Mouse (Mus musculus) c-Kit-positive CD71-positive TER-119-negative erythroid progenitor cells, embryonic 14.5 days (primary cell): Measurements from ENCODE around the gene Srarp.

Experiments
- DNase-seq: peaks from one replicate; pipeline ENCODE4 v3.0.0-alpha.2; 2013; ENCODE audit warnings: low read depth

The Srarp gene

DNA sequence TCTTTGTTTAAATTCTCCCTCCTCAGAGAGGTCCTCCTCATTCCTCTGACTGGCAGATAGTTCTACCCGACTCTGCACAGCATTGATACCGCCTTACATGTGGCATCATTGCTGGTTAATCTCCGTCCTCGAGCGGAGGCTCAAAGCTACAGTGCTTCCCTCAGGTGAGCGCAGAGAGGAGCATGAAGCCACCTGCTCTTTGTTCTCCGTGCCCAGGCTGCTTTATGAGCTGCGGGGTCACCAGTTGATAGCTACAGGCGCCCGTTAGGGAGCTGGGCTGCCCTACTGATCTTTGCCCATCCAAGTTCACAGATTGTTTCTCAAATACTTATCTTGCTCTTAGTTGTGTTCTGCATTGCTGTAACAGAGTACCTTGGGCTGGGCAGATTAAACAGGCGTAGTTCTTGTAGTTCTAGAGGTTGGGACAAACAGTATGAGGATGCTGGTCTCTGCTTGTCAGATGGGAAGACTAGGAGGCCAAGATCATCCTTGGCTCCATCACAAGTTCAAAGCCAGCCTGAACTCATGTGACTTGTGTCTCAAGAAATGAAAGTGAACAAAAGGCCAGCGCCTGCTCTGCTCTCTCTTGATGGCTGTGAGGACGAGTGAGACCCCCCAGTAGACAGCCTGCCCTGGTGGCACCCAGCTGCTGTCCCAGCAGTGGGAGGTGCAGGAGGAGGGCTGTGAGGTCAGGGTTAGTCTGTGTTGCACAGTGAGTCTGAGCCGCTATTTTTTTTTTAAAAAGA is 20.5 kb upstream of the Srarp start:
- DNase-seq, result no peak

DNA sequence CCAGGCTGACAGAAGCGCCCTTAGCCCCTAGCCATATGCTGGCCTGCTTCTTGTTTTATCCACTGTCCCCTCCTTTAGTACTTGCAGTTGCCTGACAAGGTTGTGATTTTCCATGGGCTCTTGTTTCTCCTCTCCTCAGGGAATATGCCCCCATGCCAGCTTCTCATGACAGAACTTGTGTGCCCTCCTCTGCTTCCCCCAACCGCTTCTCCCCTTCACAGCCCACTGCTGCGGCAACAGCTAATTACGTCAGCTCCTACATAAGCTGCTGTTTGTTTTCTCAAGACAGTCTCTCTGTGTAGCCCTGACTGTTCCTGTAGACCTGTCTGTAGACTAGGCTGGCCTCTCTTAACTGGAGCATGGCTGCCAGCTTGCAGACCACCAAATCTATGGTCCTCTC is 19.6 kb upstream of the Srarp start:
- no peak for DNase-seq

DNA sequence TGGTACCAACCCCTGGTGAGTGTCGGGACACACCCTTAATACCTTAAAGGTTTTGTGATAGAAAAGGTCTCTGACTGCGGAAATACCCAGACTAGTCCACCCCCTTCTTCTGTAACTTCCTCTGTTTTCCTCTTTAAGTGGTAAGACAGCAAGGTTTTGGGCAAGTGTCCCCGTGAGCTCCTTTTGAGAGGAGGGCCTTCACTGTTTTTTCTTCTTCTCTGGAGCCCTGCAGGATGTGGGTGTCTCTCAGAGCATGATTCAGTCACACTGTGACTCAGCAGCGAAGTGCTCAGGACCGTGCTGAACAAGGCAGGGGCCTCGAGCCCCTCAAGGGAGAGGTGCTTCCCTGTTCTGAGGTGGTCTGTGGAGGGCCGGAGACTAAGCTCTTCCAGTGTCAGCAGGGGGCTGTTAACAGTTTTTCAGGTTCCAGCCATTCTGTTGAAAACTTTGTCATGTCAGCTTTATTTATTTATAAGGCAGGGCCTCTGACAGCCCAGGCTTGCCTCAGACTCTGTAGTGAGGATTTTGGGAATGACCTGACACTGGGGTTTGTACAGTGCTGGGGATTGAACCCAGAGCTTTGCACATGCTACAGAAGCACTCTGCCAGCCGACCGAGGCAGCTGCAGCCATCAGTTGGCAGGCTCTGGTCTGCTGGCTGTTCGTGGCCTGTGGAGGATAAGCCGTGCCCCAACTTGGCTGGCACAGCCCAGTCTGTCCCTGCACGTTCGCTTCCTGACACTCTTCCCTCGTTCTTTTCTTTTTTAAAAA is 18.9 kb upstream of the Srarp start:
- no peak for DNase-seq

DNA sequence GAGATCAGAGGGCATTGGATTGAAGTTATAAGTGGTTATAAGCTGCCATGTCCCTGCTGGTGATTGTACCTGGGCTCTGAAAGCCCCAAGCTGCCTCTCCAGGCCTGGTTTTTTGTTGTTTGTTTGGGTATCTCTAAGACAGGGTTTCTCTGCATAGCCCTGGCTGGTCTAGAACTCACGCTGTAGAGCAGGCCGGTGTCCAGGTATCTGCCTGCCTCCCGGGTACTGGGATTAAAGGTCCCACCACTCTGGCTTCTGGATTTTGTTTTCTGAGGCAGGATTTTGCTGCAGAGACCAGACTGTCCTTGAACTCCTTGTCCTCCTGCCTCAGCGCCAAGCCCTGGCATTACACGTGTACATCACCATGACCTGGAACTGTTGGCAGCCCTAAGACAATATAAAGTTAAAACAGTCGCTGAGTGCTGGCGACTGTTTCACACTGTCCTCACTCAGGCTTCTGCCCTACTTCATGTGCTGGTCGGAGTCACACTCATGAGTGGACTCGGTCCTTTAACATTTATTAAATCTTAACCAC is 16.1 kb upstream of the Srarp start:
- DNase-seq, result no peak

DNA sequence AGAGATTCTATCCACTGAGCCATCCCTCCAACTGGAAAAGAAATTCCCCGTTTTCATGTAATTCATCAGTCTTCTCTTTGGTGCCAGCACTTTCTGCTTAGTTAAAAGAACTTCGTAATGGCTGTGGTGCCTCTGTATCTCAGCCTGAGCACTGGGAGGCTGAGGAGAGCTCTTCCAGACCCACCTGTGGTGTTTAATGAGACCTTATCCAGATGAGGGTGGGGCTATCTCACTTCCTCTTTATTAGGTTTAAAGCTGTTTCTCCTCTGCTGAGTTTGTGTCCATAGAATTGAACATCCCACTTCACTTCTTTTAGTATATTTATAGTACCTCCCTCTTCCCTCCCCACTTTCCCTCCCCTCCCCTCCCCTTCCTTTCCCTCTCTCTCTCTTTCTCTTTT is 15.3 kb upstream of the Srarp start:
- no peak for DNase-seq

DNA sequence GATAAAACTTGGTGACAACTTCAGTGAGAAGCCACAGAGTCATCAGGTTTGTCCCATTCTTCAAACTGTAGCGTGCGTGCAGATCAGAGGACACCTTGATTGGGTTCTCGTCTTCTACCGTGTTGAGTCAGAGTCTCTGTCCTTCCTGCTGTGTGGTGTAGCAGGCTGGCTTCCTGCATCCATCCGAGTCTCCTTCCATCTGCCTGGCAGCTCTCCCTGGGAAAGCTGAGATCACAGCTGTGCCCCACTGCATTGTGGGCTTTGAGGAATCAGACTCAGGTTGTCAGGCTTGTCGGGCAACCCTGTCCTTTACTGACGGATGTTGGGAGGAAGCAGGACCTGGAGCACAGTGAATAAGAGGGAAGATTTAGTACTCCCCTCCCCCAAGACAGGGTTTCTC is 10.3 kb upstream of the Srarp start:
- DNase-seq, result no peak

DNA sequence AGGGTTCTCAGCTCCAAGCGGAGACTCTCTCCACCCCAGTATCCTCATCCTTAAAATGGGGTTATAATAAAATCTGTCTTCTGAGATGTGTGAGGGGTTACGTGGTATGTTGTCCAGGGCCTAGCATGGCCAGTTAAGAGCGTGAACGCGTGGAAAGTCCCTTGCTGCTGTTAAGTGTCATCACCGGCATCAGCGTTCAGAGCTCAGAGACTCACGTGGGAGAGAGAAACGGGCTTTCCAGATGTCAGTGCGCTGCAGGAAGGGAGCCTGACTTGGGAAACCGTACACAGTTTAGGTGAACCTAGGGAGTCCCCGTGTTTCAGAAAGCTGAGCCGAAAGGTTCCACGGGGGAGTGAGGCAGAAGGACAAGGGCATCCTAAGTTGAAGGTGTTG is 9.4 kb upstream of the Srarp start:
- peak; percentile 15 for DNase-seq

DNA sequence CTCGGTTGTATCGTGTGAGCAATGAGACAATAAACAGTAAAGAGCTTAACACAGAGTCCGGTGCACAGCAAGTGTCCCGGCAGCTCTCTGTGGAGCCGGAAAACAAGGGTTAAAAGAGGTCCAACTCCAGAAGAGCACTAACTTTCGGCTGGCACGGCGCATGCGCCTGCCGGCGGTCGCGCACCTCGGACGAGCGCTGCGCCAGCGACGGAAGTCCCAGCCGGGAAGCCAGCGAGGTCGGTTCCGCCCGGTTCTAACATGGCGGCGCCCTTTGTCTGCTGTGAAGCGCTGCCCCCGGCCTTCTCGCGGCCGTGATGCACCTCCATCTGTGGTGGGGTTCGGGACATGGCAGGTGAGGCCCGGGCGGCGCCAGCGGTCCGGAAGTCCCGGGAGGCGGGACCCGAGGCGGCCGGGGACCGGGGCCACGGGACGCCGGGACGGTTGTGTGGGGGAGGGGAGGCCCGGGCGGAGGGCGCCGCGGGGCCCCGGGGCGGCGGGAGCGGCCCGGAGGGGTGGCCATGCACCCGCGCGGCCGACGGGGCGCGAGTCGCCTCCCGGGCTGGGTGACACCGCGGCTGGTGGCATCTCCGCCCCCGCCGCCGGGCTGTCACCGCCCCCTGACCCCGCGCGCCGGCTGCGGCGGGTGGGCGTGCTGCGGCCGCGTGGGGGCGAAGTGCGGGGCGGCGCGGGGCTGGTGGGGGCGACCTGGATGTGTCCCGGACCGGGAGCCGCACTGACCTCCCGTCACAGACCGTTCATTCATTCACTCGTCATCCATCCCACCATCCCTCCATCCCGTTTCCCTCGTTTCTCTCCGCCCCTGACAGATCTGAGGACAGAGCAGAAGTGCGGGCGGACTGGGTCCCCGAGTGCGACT is 8.8 kb upstream of the Srarp start, which contains the start of gene Zbtb17:
TSS of gene Zbtb17 (plus strand) at position 204 of the 877 bp plus-strand sequence.
- DNase-seq, result peak; percentile 78

DNA sequence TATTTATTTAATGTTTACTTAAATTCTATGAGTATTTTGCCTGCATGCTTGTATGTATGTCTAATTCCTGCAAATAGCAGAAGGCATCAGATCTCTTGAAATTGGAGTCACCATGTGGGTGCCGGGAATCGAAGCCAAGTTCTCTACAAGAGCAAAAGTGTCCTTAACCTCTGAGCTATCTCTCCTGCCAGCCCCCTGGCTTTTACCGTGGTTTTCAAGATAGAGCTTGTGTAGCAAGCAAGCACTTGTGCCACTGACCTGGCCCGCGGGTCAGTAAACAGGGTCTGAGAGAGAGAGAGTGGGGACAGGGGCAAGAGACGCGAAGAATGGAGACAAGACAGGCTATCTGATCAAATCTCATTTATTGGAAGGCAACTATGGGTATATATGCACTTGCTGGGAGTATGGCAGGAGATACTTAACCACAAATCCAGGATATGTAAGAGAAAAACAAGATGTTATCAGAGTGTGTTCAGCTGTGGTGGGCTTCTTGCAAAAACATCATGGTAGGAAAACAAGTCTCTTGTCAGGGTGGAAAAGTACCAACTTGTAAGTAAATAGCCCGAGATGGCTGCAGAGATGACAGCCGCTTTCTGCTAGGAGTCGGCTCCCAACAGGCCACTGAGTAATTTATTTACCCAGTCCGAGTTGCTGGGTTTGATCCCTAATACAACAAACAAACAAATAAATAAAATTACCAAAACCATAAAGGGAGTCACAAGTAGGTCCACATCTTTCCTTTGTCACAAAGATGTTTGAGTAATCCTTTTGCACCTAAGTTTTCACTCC is 7.9 kb upstream of the Srarp start:
- DNase-seq, result no peak

DNA sequence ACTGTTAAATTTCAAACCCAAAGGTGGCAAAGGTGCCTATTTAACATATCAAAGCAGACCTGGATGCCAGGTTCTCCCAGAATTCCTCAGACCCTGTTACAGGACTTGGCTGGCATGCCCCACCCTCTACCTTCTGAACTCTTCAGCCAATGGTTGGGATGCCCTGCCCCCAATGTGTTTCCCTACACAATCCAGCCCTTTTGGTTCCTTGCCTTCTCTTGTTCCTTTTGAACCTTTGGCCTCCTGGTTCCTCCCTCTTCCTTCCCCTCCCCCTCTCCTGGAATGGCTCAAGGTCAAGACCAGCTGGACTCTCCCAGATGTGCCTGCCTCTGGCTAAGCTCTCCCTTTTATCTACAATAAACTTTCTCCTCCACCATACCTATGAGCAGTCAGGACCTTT is 5.0 kb upstream of the Srarp start:
- DNase-seq, result no peak

DNA sequence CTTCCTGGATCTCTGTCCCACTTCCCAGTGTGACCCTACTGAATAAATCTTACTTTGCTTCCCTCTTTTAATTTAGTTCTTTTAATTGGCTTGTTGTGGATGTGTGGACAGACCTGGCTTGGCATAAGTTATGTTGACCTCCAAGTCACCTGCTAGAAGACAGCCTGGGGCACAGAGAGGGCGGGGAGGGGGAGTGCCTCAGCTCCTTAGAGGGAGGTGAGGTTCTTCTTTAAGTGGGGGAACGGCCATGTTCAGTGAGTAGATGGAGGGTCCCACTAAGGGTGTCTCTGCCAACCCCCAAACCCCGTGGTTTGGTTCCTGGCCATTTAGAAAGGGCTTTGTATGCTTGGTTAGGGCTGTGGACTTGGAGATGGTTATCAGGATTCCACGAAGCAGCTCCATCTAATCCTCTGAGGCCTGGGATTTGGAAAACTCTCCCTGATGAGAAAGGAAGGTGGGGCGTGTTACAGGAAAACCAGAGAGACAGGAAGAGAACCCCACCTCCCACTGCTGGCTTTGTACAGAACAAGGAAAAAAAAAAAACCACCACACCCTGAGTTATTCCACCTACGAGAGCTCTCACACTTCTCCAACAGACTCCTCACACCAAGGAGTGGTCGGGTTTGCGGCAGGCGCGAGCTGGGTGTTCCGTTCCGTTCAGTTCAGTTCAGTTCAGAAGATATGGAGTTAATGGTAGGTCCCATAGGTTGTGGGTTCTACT is 3.3 kb upstream of the Srarp start:
- DNase-seq, result no peak

DNA sequence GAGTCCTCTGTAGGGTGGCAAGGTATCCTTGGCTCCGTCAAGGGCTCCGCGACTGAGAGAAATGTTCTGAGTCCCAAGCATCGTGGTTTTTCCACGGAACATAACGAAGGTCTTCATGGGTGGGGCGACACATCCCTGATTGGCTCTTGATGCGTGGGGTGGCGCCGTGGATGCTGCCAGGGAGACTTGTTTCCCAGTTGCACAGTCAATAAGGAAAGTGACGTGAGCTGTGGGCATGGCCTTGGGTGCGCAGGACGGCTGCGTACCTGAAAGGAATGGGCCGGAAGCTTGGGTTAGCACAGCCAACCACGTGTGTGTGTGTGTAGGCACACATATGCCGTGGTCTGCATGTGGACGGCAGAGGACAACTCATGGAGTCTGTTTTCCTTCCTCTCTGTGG is 2.7 kb downstream of the Srarp start:
- DNase-seq, result no peak

DNA sequence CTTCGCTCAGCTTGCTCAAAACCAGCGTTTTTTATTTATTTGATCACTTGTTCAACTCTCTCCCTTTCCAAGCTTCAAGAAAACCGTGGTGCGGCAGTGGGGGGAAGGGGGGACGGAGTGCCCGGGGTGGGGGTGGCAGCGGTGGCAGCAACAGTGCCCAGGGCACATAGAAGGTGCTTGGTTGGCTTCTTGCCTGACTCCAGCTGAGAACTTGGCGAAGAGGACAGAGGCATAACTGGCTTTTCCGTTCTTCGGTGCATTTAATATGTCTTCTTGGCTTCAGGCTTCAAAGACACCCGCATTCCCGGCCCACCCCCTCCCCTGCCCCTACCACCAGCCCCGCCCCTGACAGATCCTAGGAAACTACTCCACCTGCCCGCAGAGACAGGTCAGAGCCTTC is 3.2 kb downstream of the Srarp start:
- DNase-seq, result no peak

DNA sequence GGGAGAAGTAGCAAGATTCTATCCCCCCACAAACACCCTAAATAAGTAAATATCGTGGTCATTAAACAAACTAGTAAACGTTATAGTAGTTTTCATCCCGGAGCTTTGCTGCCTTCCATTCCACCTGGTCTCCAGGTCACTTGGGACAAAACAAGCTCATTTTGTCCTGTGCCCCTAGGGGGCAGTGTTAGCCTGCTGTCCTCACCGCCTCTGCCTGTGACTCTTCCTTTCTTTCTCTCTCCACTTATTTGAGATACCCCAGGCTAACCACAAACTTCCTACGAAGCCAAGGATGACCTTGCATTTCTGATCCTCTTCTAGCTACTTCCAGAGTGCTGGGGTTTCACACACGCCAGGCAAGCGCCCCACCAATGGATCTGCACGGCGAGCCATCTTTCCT is 4.9 kb downstream of the Srarp start:
- no peak for DNase-seq

DNA sequence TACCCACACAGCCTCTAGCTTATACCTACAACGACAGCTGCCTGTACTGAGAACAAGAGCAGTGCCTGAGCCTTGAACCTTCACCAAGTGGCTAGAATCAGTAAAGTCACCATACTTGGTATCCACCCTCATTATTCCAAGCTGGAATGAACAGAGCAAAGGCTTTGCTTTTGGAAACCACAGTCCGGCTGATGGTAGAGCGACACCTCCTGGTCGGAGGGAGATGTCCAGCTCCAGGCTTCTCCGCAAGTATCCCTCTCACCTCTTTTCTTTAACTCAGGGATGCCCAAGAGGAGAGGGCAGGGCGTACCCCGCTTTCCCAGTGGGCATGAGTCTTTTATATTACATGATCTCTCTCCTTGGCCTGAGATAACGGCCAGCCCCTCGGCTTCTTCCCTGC is 6.1 kb downstream of the Srarp start:
- no peak for DNase-seq

DNA sequence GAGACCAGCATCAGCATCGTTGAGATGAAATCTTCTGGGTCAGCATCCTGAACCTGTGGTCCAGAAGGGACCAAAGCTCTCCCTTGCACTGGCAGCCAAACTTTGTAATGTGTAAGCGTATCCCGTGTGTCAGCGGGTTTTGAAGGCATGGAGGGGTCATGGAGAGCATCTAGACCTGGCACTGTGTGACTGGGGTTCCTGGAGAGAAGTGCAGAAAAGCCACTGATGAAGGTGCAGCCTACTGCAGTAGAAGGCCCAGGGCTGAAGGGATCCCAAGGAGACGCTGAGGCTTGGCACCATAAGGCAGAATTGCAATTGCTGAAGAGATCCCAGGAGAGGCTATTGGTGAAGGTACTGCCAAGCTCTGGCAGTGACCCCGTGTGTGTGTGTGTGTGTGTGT is 6.5 kb downstream of the Srarp start:
- DNase-seq, result no peak

DNA sequence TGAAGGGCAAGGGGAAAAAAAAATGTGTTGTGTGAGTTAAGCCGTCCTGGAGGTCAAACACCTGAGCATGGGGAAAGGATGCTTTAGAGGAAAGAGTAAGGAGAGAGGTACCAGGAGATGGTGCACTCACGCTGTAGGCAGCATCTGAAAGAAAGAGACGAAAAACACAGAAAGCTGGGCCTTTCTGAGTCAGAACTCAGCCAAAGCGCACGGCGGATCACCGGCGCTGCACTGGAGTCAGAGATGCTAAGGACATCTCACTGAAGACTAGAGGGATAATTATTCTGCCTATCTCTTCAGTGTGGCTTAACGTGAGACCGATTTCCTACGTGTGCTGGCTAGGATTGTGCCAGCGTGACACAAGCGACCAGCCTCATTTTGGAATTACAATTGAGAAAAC is 8.0 kb downstream of the Srarp start:
- no peak for DNase-seq

DNA sequence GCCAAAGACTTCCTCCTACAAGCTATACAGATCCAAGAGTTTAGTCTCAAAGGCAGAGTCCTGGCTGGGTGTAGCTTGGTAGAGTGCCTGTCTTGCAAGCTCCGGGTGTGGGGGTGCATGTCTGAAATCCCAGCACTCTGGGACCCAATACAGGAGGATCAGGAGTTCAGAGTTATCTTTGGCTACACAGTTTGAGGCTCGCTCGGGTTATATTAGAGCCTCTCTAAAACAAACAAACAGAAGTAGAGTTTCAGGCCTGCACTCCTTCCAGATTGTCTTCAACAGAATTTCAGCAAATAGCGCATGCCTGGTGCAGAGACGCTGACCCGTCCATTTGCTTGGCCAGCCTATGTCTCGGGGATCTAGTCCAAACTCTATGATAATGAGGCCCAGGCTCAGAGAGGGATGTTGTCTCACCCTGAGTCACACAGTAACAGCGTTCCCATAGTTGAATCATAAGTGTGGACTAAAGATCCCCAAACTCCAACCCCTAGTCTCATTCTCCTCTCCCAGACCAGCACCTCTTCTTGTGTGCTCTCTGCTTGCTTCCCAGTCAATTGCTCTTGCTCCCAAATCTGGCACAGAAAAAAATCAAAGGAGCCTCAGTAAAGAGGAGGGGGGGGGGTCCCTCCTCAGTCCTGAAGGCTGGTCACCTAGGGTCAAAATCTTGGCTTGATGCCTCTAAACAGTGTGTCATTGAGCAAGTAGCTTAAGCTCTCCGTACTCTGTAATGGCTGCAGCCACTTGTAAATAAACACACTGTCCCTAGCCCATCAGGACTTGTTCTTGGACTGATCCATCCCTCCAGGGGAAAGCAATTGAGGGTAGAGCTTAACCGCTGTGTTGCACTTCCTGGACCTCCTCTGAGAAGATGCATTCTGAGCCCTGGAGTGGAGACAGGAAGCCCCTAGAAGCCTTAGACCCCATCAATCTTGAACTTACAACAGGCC is 8.8 kb downstream of the Srarp start:
- no peak for DNase-seq
